Mouse (Mus musculus): ENCODE results near the gene Tax1bp3. TPM values are rescaled to one million over a fixed set of nuclear protein-coding genes. Genes with fewer than 3 reads are reported as not detected.

Gene Tax1bp3
- polyA plus RNA-seq, 1 experiment from 2014 or later = 208 TPM

Other genes starting within 250 kb of the Tax1bp3 start
- gene Atp2a3, start 215.9 kb upstream of the Tax1bp3 start, polyA plus RNA-seq (2015; fragmentation: Nextera tagmentation; extraction: Ambion mirVana) = 23.5 and 25.5 TPM in 2 replicates
- 14.3 and 27.7 TPM in 2 replicates for gene P2rx1, start 178.0 kb upstream of the Tax1bp3 start, polyA plus RNA-seq (2015; fragmentation: Nextera tagmentation; extraction: Ambion mirVana)
- 8.5 and 8.6 TPM in 2 replicates for gene Camkk1, start 158.1 kb upstream of the Tax1bp3 start, polyA plus RNA-seq (2015; fragmentation: Nextera tagmentation; extraction: Ambion mirVana)
- gene Ncbp3, start 129.3 kb upstream of the Tax1bp3 start, polyA plus RNA-seq (2015; fragmentation: Nextera tagmentation; extraction: Ambion mirVana) = 9.3 and 9.7 TPM in 2 replicates
- gene Itgae, start 86.5 kb upstream of the Tax1bp3 start, polyA plus RNA-seq (2015; fragmentation: Nextera tagmentation; extraction: Ambion mirVana) = 0.19 and 0.35 TPM in 2 replicates
- 15.2 and 16.5 TPM in 2 replicates for gene Haspin, start 38.8 kb upstream of the Tax1bp3 start, polyA plus RNA-seq (2015; fragmentation: Nextera tagmentation; extraction: Ambion mirVana)
- 0.09 TPM in 1 of 2 replicates, not detected in the other for gene P2rx5, start 16.7 kb upstream of the Tax1bp3 start, polyA plus RNA-seq (2015; fragmentation: Nextera tagmentation; extraction: Ambion mirVana)
- gene Emc6, start within 50 bp of the Tax1bp3 start, polyA plus RNA-seq (2015; fragmentation: Nextera tagmentation; extraction: Ambion mirVana) = 118 and 126 TPM in 2 replicates
- gene Ctns, start 22.0 kb downstream of the Tax1bp3 start, polyA plus RNA-seq (2015; fragmentation: Nextera tagmentation; extraction: Ambion mirVana) = 23.8 and 25.1 TPM in 2 replicates
- gene Shpk, start 22.4 kb downstream of the Tax1bp3 start, polyA plus RNA-seq (2015; fragmentation: Nextera tagmentation; extraction: Ambion mirVana) = 6.2 and 8.1 TPM in 2 replicates
- 0.10 TPM in 2 replicates for gene Trpv1, start 57.2 kb downstream of the Tax1bp3 start, polyA plus RNA-seq (2015; fragmentation: Nextera tagmentation; extraction: Ambion mirVana)
- 0.04 and 0.10 TPM in 2 replicates for gene Trpv3, start 90.3 kb downstream of the Tax1bp3 start, polyA plus RNA-seq (2015; fragmentation: Nextera tagmentation; extraction: Ambion mirVana)
- 0.94 and 1.3 TPM in 2 replicates for gene Aspa, start 152.5 kb downstream of the Tax1bp3 start, polyA plus RNA-seq (2015; fragmentation: Nextera tagmentation; extraction: Ambion mirVana)
- not detected in 2 replicates for gene Gm49340, start 152.7 kb downstream of the Tax1bp3 start, polyA plus RNA-seq (2015; fragmentation: Nextera tagmentation; extraction: Ambion mirVana)
- gene Spata22, start 152.7 kb downstream of the Tax1bp3 start, polyA plus RNA-seq (2015; fragmentation: Nextera tagmentation; extraction: Ambion mirVana) = 0.18 and 0.47 TPM in 2 replicates
- gene Olfr20, start 173.7 kb downstream of the Tax1bp3 start, polyA plus RNA-seq (2015; fragmentation: Nextera tagmentation; extraction: Ambion mirVana) = not detected in 2 replicates
- gene Olfr376, start 194.2 kb downstream of the Tax1bp3 start, polyA plus RNA-seq (2015; fragmentation: Nextera tagmentation; extraction: Ambion mirVana) = not detected in 2 replicates
- not detected in 2 replicates for gene Olfr1, start 222.5 kb downstream of the Tax1bp3 start, polyA plus RNA-seq (2015; fragmentation: Nextera tagmentation; extraction: Ambion mirVana)

Data from intestine, embryonic 15.5 days (tissue).